Comparison of ENCODE assay signal across 8 mouse cellular contexts in genomic region chr9:71976034-71976433, GRCm38 (mm10).
DNase-seq lines count a peak whose midpoint lies in the region; ATAC-seq lines count a peak whose summit lies in the region.

No protein-coding gene starts in this region.

- H3K4me2 ChIP-seq in kidney, embryonic 15.5 days, result 0 out of 2 replicates have a peak overlapping the region, but pooled peaks have one; percentile 15
- H3K4me2 ChIP-seq in neural tube, embryonic 13.5 days, result peak overlapping the region; percentile 32

- ATAC-seq in kidney, embryonic 15.5 days (replicated peaks; ENCODE audit: low FRiP score), result 0 out of 2 replicates have a peak, but pooled peaks have one; percentile 46
- peak; percentile 80 for ATAC-seq in erythroblast, adult 5-6 weeks (replicated peaks; ENCODE audit: low FRiP score, poor library complexity, severe bottlenecking)
- ATAC-seq in neural tube, embryonic 13.5 days (ENCODE audit: low read depth), result peak; percentile 96

- no peak overlapping the region for H3K4me3 ChIP-seq in kidney, embryonic 15.5 days (replicated peaks)
- no peak overlapping the region for H3K4me3 ChIP-seq in neural tube, embryonic 13.5 days

- H3K27ac ChIP-seq in kidney, embryonic 15.5 days, result peak overlapping the region; percentile 61; the same call in 1 of the 2 replicates
- peak overlapping the region; percentile 90 for H3K27ac ChIP-seq in neural tube, embryonic 13.5 days (replicated peaks)

- no peak for DNase-seq in kidney, adult 8-10 months
- DNase-seq in brain, embryonic 18.5 days (ENCODE audit: low read depth, low spot score), result peak; percentile 49
- DNase-seq in layer of hippocampus, postnatal 10 days (ENCODE audit: low spot score in 2 of 2), result peak; percentile 47 to 60
- no peak for DNase-seq in heart, postnatal 25 days (ENCODE audit: low spot score)
- DNase-seq in urinary bladder, postnatal 25 days (ENCODE audit: low spot score), result no peak

- no peak overlapping the region for H3K9ac ChIP-seq in kidney, embryonic 15.5 days
- no peak overlapping the region for H3K9ac ChIP-seq in neural tube, embryonic 13.5 days

- peaks cover 30% of the 10 kb centered on the region for H3K4me1 ChIP-seq in kidney, embryonic 15.5 days
- H3K4me1 ChIP-seq in neural tube, embryonic 13.5 days (replicated peaks), result peaks cover 55% of the 10 kb centered on the region

- 17% methylated on average over 6 of the region's 6 CpGs for WGBS in kidney, embryonic 15.5 days
- WGBS in neural tube, embryonic 13.5 days, result 8% methylated on average over 6 of the region's 6 CpGs

- H3K36me3 ChIP-seq in kidney, embryonic 15.5 days, result no peaks in the 10 kb centered on the region
- H3K36me3 ChIP-seq in neural tube, embryonic 13.5 days, result no peaks in the 10 kb centered on the region

- no peaks in the 10 kb centered on the region for H3K9me3 ChIP-seq in kidney, embryonic 15.5 days (replicated peaks)
- H3K9me3 ChIP-seq in neural tube, embryonic 13.5 days, result no peaks in the 10 kb centered on the region

- intact Hi-C loops in heart, postnatal 25 days (cut with DNase I), result no loop called here

- H3K27me3 ChIP-seq in kidney, embryonic 15.5 days, result no peaks in the 10 kb centered on the region
- H3K27me3 ChIP-seq in neural tube, embryonic 13.5 days, result no peaks in the 10 kb centered on the region

Comparison
In these comparisons a context has a peak if more than half of its experiments do, and no peak if none do; other contexts are left out.
1. ATAC-seq: peak in every context shown above with its lines; median percentile 96 in neural tube, embryonic 13.5 days; 80 in erythroblast, adult 5-6 weeks; 46 in kidney, embryonic 15.5 days.
2. DNase-seq: peak in brain, embryonic 18.5 days (single experiment) and layer of hippocampus, postnatal 10 days (2 of 2); none in kidney, adult 8-10 months (0 of 2), heart, postnatal 25 days (single experiment) and urinary bladder, postnatal 25 days (single experiment).